Mouse (Mus musculus) G1E-ER4 (cell line): ENCODE measurements around the gene Scrt2. TPM values are rescaled to one million over a fixed set of nuclear protein-coding genes. Genes with fewer than 3 reads are reported as not detected.

Experiments
- GATA1 ChIP-seq: IDR thresholded peaks from one replicate; pipeline ENCODE4 v1.8.0; 2012; ENCODE audit warnings: low read length, inconsistent platforms
- polyA plus RNA-seq: library from polyadenylated mRNA; stranded (reverse); fragments of >175 nt; gene quantifications from 2 replicates; pipeline ENCODE4 v1.2.3, GENCODE M21; 2012

Scrt2 gene
- polyA plus RNA-seq, 1 experiment: not detected

- TF ChIP-seq GATA1: no peak
Measured at GRCm38 (mm10) chr2:152093356-152093792, 12.0 kb downstream of the Scrt2 start.

- TF ChIP-seq GATA1: no peak
Measured at GRCm38 (mm10) chr2:152094856-152095545, 13.7 kb downstream of the Scrt2 start.

GRCm38 (mm10) chr2:152096922-152097321 is 15.6 kb downstream of the Scrt2 start:
- TF ChIP-seq GATA1: no peak

GRCm38 (mm10) chr2:152097916-152098315 is 16.6 kb downstream of the Scrt2 start:
- TF ChIP-seq GATA1: no peak

- no peak for TF ChIP-seq GATA1
Measured at GRCm38 (mm10) chr2:152099538-152099937, 18.2 kb downstream of the Scrt2 start.

GRCm38 (mm10) chr2:152101761-152102160 is 20.4 kb downstream of the Scrt2 start:
- TF ChIP-seq GATA1: no peak

GRCm38 (mm10) chr2:152102369-152102768 is 21.0 kb downstream of the Scrt2 start:
- TF ChIP-seq GATA1: no peak

- no peak for TF ChIP-seq GATA1
Measured at GRCm38 (mm10) chr2:152104711-152105317, 23.5 kb downstream of the Scrt2 start.

- TF ChIP-seq GATA1: no peak
Measured at GRCm38 (mm10) chr2:152105318-152106224, 24.2 kb downstream of the Scrt2 start, which contains the start of gene Srxn1. TSS of gene Srxn1 (plus strand) at chr2:152105516.

- no peak for TF ChIP-seq GATA1
Measured at GRCm38 (mm10) chr2:152106225-152106595, 24.9 kb downstream of the Scrt2 start.

GRCm38 (mm10) chr2:152106597-152106996 is 25.3 kb downstream of the Scrt2 start:
- TF ChIP-seq GATA1: no peak

- TF ChIP-seq GATA1: no peak
Measured at GRCm38 (mm10) chr2:152108702-152109101, 27.4 kb downstream of the Scrt2 start.

- TF ChIP-seq GATA1: no peak
Measured at GRCm38 (mm10) chr2:152109386-152109785, 28.1 kb downstream of the Scrt2 start.

- TF ChIP-seq GATA1: no peak
Measured at GRCm38 (mm10) chr2:152111311-152111710, 30.0 kb downstream of the Scrt2 start.

GRCm38 (mm10) chr2:152111920-152112319 is 30.6 kb downstream of the Scrt2 start:
- TF ChIP-seq GATA1: no peak

GRCm38 (mm10) chr2:152112490-152112889 is 31.2 kb downstream of the Scrt2 start:
- TF ChIP-seq GATA1: no peak

- no peak for TF ChIP-seq GATA1
Measured at GRCm38 (mm10) chr2:152112970-152113369, 31.6 kb downstream of the Scrt2 start.
